Mouse (Mus musculus): ENCODE results near the gene Pogk. TPM values are rescaled to one million over a fixed set of nuclear protein-coding genes. Genes with fewer than 3 reads are reported as not detected.

Pogk gene
- total and polyA plus RNA-seq, 3 experiments: 11.5 to 14.1 TPM; not detected in 1

GRCm38 (mm10) chr1:166360157-166360855 lies 49.4 kb downstream of the Pogk start (continued):
- TF ChIP-seq MYB (IDR thresholded peaks at IDR 0.05; ENCODE audit: low read depth, low read length): no peak
- TF ChIP-seq GATA1 (IDR thresholded peaks at IDR 0.05; ENCODE audit: low read depth, low read length): no peak
- TF ChIP-seq POLR2A (IDR thresholded peaks at IDR 0.05; ENCODE audit: control insufficient read depth in 1 of 2, insufficient read depth in 1 of 2, low read depth in 1 of 2, low read length in 2 of 2, poor library complexity in 1 of 2): no peak
- TF ChIP-seq TAL1 (IDR thresholded peaks at IDR 0.05; ENCODE audit: low read length): no peak

GRCm38 (mm10) chr1:166349751-166350150 lies 59.9 kb downstream of the Pogk start:
- peaks cover 0 to 2% of the 10 kb centered on the region in 2 experiments; a peak in 1 of 4 replicates for H3K27me3 ChIP-seq (ENCODE audit: control insufficient read depth in 1 of 2, insufficient read depth in 2 of 2, low read length in 2 of 2)
- no peaks in the 10 kb centered on the region for H3K4me1 ChIP-seq (ENCODE audit: control insufficient read depth in 1 of 2, insufficient read depth in 2 of 2, low read length in 2 of 2)
- H3K4me3 ChIP-seq (ENCODE audit: control insufficient read depth in 1 of 2, insufficient read depth in 1 of 2, low read depth in 2 of 2, low read length in 2 of 2): no peak overlapping the region
- no peaks in the 10 kb centered on the region for H3K79me2 ChIP-seq (ENCODE audit: control insufficient read depth, insufficient read depth, low read length, poor library complexity)
- no peak overlapping the region for H3K27ac ChIP-seq (ENCODE audit: control insufficient read depth, low read depth, low read length)
- no peaks in the 10 kb centered on the region for H3K9me3 ChIP-seq (replicated peaks; ENCODE audit: insufficient read depth, low read length)
- DNase-seq (ENCODE audit: low read depth, low spot score): no peak
- no peak for TF ChIP-seq RAD21 (IDR thresholded peaks at IDR 0.05; ENCODE audit: low read depth, low read length)
- no peak for TF ChIP-seq UBTF (IDR thresholded peaks at IDR 0.05; ENCODE audit: borderline replicate concordance, insufficient read depth, low read depth, low read length)
- no peak for TF ChIP-seq MYB (IDR thresholded peaks at IDR 0.05; ENCODE audit: low read depth, low read length)
- TF ChIP-seq CHD1 (IDR thresholded peaks at IDR 0.05; ENCODE audit: low read depth, low read length): no peak
- no peak for TF ChIP-seq ELF1 (IDR thresholded peaks at IDR 0.05; ENCODE audit: low read depth, low read length)
- TF ChIP-seq E2F4 (IDR thresholded peaks at IDR 0.05; ENCODE audit: borderline replicate concordance, low read depth, low read length): no peak
- H3K36me3 ChIP-seq (ENCODE audit: control insufficient read depth in 1 of 2, insufficient read depth in 2 of 2, low read length in 2 of 2): no peaks in the 10 kb centered on the region
- no peak overlapping the region for H3K9ac ChIP-seq (ENCODE audit: control insufficient read depth, low read depth, low read length, poor library complexity, severe bottlenecking)

- Histone ChIP-seq H3K27me3 (ENCODE audit: control insufficient read depth in 1 of 2, insufficient read depth in 2 of 2, low read length in 2 of 2) (peaks cover 0 to 2% of the 10 kb centered on the region in 2 experiments; a peak in 1 of 4 replicates), H3K9me3 (replicated peaks; ENCODE audit: insufficient read depth, low read length) (no peaks in the 10 kb centered on the region), H3K4me3 (ENCODE audit: control insufficient read depth in 1 of 2, insufficient read depth in 1 of 2, low read depth in 2 of 2, low read length in 2 of 2) (no peak overlapping the region), H3K79me2 (ENCODE audit: control insufficient read depth, insufficient read depth, low read length, poor library complexity) (no peaks in the 10 kb centered on the region), H3K36me3 (ENCODE audit: control insufficient read depth in 1 of 2, insufficient read depth in 2 of 2, low read length in 2 of 2) (no peaks in the 10 kb centered on the region), H3K9ac (ENCODE audit: control insufficient read depth, low read depth, low read length, poor library complexity, severe bottlenecking) (no peak overlapping the region), H3K27ac (ENCODE audit: control insufficient read depth, low read depth, low read length) (no peak overlapping the region), H3K4me1 (ENCODE audit: control insufficient read depth in 1 of 2, insufficient read depth in 2 of 2, low read length in 2 of 2) (no peaks in the 10 kb centered on the region)
- no peak for TF ChIP-seq SMC3 (IDR thresholded peaks at IDR 0.05; ENCODE audit: low read depth, low read length)
- no peak for TF ChIP-seq MXI1 (IDR thresholded peaks at IDR 0.05; ENCODE audit: low read depth, low read length)
- no peak for TF ChIP-seq TAL1 (IDR thresholded peaks at IDR 0.05; ENCODE audit: low read length)
- no peak for TF ChIP-seq NELFE (IDR thresholded peaks at IDR 0.05; ENCODE audit: low read depth, low read length)
- TF ChIP-seq GABPA (IDR thresholded peaks at IDR 0.05; ENCODE audit: low read depth, low read length): no peak
- DNase-seq (ENCODE audit: low read depth, low spot score): no peak
These were observed 60.3 kb downstream of the Pogk start for GRCm38 (mm10) chr1:166349341-166349740.
